Mouse (Mus musculus) embryo, embryonic 10 days (tissue): ENCODE results near the gene Col4a3bp.

Experiments
- DNase-seq: peaks from one replicate; pipeline ENCODE4 v3.0.0-alpha.2; 2015; ENCODE audit warnings: low spot score

The Col4a3bp gene

GRCm38 (mm10) chr13:96541381-96541780, 1.0 kb upstream of the Col4a3bp start:
- DNase-seq = no peak

- peak; percentile 48 for DNase-seq
These were observed 778 bp downstream of the Col4a3bp start for GRCm38 (mm10) chr13:96542901-96543891.

GRCm38 (mm10) chr13:96544506-96544905, 2.1 kb downstream of the Col4a3bp start:
- DNase-seq = peak; percentile 55

- no peak for DNase-seq
These were observed 4.8 kb downstream of the Col4a3bp start for GRCm38 (mm10) chr13:96547250-96547649.

GRCm38 (mm10) chr13:96547941-96548340, 5.5 kb downstream of the Col4a3bp start:
- no peak for DNase-seq

- DNase-seq = no peak
These were observed 12.7 kb downstream of the Col4a3bp start for GRCm38 (mm10) chr13:96555099-96555498.

GRCm38 (mm10) chr13:96567977-96568376, 25.6 kb downstream of the Col4a3bp start:
- no peak for DNase-seq

GRCm38 (mm10) chr13:96570313-96571015, 28.0 kb downstream of the Col4a3bp start:
- DNase-seq = peak; percentile 6

GRCm38 (mm10) chr13:96571016-96571361, 28.6 kb downstream of the Col4a3bp start:
- DNase-seq = peak; percentile 14

GRCm38 (mm10) chr13:96574170-96574569, 31.8 kb downstream of the Col4a3bp start:
- no peak for DNase-seq

GRCm38 (mm10) chr13:96579104-96579503, 36.7 kb downstream of the Col4a3bp start:
- no peak for DNase-seq

- no peak for DNase-seq
These were observed 37.6 kb downstream of the Col4a3bp start for GRCm38 (mm10) chr13:96579979-96580378.

GRCm38 (mm10) chr13:96584201-96584600, 41.8 kb downstream of the Col4a3bp start:
- no peak for DNase-seq

- DNase-seq = no peak
These were observed 44.1 kb downstream of the Col4a3bp start for GRCm38 (mm10) chr13:96586540-96586939.

GRCm38 (mm10) chr13:96588642-96589041, 46.2 kb downstream of the Col4a3bp start:
- DNase-seq = no peak

GRCm38 (mm10) chr13:96593621-96594020, 51.2 kb downstream of the Col4a3bp start:
- peak; percentile 73 for DNase-seq

- DNase-seq = no peak
These were observed 51.7 kb downstream of the Col4a3bp start for GRCm38 (mm10) chr13:96594070-96594469.

GRCm38 (mm10) chr13:96599182-96599581, 56.8 kb downstream of the Col4a3bp start:
- DNase-seq = no peak

- no peak for DNase-seq
These were observed 61.8 kb downstream of the Col4a3bp start for GRCm38 (mm10) chr13:96604242-96604641.

GRCm38 (mm10) chr13:96614615-96615014, 72.2 kb downstream of the Col4a3bp start:
- DNase-seq = no peak

- no peak for DNase-seq
These were observed 78.5 kb downstream of the Col4a3bp start for GRCm38 (mm10) chr13:96620891-96621290.

GRCm38 (mm10) chr13:96630396-96630795, 88.0 kb downstream of the Col4a3bp start:
- no peak for DNase-seq

- no peak for DNase-seq
These were observed 101.8 kb downstream of the Col4a3bp start for GRCm38 (mm10) chr13:96644168-96644567.
